Mouse (Mus musculus) G1E-ER4 (cell line): ENCODE measurements around the gene Hes5. TPM values are rescaled to one million over a fixed set of nuclear protein-coding genes. Genes with fewer than 3 reads are reported as not detected.

Experiments used
- GATA1 ChIP-seq: IDR thresholded peaks from one replicate; pipeline ENCODE4 v1.8.0; 2012; ENCODE audit warnings: low read length, inconsistent platforms
- polyA plus RNA-seq: library from polyadenylated mRNA; stranded (reverse); fragments of >175 nt; gene quantifications from 2 replicates; pipeline ENCODE4 v1.2.3, GENCODE M21; 2012

Hes5 gene
- polyA plus RNA-seq, 1 experiment: not detected

DNA sequence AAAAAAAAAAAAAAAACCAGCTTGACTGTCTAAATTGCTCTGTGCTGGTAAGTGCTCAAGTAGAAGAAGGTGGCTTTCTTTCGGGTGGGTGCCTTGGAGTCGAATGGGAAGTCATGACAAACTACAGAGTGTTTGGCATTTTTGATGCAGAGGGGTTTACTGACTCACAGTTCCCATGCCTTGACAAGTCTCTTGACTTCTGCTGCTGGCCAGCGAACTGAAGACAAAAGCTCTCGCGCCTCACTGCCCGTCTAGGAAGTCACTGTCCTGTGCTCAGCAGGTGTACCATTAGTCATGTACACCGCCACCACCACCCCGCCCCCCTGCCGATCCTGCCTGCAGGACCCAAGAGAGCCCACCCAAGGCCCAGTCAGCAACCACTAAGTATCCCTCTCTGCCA is 4.1 kb upstream of the Hes5 start:
- no peak for TF ChIP-seq GATA1

DNA sequence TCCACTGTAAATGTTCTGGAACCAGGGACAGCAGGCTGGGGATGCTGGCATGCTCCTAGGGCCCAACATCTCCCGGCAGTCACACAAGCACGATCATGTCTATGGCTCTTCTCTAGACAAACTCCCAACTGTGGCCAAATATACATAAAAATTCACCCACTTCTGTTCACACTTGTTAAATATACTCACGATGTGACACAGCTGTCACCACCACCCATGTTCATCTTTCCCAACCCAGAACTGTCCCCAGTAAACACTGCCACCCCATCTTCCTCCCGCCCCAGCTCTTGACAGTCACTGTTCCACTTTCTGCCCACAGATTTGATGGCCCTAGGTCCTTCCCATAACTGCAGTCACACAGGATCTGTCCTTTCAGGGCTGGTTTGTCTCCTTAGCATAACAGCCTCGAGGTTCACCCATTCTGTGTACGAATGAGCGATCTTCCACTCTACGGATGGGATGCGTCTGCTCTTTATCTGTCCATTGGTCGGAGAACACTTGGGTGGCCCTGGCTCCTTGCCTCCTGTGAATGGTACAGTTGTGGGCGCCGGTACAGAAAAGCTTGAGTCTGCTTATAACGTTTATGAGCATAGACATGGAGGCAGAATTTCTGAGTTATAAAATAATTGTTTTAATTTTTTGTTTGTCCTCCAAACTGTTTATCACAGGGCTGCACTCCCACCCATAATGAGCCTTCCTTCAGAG is 3.3 kb upstream of the Hes5 start:
- TF ChIP-seq GATA1: no peak

DNA sequence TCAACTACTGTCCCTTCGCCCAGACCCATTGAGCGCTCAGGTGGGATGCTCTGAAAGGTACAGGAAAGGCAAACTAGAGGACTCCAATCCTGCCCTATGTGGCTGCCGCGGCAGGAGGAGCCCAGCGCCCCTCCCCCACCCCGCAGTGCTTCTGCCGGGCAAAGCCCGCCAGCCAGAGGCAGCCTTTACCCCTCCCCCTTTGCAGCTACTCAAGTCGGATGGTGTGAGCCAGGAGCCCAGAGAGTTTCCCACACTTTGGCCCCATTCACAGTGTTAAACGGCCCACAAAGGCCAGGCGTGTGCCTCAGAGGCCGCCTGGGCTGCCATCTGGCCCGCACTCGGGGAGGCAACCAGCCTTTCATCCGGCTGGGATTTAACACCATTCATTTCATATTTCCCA is 2.6 kb upstream of the Hes5 start:
- no peak for TF ChIP-seq GATA1

DNA sequence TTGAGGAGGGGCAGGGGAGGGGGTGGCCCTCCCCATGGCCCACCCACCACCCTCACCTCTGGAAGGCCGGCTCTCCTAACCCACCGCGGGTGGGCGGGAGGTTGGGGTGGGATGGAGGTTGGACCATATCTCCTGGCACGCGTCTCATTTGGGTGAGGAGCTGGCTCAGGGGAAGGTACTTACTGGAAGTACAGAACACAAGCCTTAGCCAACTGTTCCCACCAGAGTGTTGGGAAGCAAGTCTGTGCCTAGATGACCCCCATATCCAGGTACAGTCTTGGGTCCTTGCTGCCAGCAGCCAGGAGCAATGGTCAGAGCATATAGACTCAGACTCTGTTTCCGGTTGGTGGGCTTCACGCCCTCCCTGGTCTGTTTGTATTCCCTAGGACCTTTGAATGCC is 2.1 kb upstream of the Hes5 start:
- no peak for TF ChIP-seq GATA1

DNA sequence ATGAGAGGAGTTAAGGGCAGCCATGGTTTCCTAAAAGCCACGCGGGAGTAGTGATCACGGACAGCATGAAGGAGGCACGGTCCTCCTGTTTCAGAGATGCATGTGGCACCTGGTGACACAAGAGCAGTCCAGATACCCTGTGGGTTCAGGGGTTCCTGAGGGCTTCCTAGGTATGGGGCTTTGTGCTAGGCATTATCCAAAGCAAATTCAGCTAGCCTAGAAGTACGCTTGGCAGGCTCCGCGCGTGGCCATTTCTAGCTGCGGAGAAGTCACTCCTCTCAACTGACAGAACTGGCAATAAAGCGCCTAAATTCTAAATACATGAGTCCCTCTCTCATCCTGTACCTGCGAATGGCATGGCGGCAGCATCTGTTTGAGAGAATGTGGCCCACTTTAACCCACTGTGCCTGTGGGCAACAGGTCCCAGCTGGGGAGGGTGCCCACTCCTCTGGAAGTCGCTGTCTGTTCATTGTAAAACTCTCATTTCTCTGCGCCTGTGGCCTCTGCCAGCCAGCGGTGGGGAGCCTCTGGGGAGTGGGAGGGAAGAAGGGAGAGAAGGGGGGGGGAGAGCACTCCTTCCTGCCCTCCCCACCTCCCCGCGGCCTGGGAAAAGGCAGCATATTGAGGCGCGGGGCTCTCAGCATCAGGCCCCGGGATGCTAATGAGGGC is 568 bp upstream of the Hes5 start:
- no peak for TF ChIP-seq GATA1

DNA sequence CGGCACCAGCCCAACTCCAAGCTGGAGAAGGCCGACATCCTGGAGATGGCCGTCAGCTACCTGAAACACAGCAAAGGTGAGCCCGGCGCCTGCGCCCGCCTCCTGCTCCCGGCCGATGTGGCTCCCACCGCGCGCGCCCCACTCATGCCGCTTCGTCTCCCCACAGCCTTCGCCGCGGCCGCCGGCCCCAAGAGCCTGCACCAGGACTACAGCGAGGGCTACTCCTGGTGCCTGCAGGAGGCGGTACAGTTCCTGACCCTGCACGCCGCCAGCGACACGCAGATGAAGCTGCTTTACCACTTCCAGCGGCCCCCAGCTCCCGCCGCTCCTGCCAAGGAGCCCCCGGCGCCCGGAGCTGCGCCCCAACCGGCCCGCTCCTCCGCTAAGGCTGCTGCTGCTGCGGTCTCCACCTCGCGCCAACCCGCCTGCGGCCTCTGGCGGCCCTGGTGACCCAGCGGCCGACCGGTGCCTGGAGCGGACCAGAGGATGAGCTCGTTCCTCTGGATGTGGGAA is 559 bp downstream of the Hes5 start:
- no peak for TF ChIP-seq GATA1

DNA sequence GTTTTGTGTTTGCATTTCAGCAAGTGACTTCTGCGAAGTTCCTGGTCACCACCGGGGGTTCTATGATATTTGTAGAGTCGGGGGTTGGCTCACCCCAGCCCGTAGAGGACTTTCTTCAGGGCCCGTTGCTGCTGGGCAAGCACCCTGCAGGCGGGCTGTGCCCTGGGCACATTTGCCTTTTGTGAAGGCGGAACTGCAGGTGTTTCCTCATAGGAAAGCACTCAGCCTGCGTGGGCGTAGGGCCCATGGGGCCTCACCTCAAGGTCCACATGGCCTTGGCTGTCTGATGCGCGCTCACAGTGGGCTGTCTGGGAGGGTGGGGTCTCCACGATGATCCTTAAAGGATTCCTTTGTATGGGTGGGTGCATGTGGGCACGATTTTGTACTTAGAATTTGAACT is 1.2 kb downstream of the Hes5 start:
- no peak for TF ChIP-seq GATA1

DNA sequence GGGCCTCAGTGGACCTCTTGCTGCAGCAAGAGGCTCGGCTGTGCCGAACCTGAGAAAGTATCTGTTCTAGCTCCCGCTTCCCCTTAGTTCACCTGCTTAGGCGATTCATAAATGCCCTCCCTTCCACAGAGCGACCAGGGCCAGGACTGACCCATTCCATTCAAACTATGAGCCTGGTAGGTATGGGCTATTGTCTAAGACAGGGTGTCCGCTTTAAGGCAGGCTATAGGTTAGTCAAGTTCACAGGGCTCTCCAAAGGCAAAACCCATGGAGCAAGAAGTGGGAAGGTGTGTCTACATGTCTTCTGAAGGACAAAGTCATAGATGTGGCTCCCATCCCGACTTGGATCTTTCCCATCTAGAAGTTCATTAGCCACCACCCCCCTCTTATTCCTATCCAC is 2.0 kb downstream of the Hes5 start:
- no peak for TF ChIP-seq GATA1

DNA sequence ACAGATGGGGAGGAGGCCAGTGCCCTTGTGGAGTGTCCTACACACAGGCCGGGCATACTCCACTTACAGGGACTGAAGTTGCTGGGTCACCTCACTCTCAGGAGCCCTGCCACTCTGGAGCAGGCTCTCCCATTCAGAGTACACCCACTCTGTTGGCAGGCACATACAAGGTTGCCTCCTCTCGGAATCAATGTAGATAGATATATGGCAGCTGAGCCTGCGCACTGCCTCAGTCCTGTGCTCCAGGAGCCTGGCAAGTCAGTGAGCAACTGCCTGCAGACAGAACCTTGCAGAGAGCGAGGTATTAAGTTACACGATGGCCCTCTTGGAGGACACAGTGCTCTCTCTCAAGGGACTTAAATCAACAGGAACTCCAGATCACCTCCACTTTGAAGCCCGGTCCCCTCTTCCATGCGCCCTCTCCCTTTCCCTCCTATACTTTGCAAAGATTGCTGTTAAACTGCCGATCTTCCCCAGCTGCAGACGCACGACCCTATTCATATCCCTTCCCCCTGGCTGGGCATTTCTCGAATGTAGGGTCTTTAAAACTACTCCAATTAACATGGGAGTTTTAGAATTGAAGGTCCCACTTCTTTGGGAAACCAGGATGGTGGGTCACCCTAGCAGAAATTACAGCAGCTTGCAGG is 2.6 kb downstream of the Hes5 start:
- no peak for TF ChIP-seq GATA1

DNA sequence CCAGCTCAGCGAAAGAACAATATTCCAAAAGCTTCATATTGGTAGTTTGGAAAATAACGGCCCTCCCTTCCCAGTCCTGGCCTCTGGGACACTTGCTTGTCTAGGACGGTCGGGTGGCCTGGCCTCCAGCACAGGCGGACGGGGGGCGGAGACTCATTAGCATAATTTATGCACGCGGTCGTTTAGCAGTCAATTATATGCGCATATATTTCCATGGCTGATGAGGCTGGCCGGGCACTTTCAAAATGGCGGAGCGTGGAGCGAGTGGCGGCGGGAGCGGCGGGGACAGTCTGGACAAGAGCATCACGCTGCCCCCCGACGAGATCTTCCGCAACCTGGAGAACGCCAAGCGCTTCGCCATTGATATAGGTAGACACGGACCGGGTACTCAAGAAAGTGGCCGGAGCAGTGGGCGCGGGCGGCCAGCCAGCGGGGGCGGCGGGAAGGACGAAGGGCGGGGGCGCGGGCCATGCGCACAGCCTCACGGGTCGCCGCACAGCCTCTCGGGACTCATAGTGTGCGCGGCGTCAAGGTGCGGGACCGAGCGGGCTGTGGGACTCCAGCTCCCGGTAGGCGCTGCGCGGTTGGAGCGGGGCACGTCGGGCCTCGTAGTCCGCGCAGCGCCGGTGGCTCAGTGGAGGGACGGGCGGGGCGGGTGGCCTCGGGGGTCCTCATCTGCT is 3.3 kb downstream of the Hes5 start, which contains the start of gene Pank4:
Pank4 (plus strand) TSS at position 223 of the 680 bp plus-strand sequence.
- TF ChIP-seq GATA1: no peak

DNA sequence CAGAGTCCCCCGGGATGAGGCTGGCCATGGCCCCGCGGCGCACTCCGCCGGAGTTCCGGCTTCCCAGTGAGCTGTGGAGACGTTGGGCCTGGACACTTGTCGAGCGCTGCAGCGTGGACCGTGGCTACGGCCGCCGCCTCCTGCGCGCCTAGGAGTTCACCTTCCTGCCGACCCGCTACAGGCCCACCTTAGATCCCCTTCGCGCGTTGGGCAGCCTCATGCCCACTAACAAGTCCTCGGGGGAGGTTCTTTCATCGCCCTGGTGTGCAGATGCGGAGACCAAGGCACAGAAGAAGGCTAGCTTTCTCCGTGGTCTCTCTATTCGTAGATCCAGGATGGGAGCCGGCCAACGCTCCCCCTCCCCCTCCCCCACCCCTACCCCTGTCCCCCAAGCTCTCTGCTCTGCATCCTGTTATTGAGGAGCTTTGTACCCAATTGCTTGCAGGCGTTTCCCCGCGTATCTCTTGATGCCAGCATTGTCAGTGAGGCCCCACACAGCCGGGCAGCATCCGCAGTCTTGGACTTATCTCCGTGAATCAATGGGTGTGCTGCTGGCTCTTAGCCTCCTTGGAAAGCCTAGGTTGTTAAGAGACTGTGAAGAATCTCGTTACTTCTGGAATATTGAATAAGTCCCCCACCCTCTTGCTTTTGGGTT is 4.0 kb downstream of the Hes5 start:
- no peak for TF ChIP-seq GATA1

DNA sequence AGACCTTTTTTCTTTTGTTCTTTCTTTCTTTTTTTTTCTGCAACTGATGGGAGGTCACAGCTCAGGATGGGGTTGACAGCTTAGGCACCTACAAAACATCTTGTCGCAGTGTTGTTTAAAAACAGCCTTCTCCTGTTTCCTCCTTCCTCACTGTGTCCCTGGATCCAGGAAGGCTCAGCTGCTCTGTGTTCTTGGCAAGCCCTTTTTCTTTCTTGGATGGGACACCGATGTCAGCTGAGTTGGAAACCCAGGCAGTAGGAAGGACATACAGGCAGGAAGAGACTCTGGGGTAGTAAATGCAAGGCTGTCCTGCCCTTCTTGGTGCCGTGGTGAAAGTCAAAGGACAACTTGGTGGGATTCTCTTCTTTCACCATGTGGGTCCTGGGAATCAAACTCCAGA is 5.1 kb downstream of the Hes5 start:
- no peak for TF ChIP-seq GATA1

DNA sequence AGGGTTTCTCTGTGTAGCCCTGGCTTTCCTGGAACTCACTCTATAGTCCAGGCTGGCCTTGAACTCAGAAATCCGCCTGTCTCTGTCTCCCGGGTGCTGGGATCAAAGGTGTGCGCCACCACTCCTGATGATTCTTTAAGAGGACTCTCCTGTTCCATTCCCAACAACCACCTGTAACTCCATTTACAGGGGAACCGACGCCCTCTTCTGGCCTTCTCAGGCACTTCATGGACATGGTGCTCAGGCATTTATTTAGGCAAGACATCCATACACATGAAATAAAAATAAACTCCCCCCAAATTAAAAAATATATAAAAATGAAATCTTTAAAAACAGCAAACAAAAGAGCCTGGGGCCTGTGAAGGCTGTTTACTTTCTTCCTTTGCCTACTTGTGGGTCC is 6.5 kb downstream of the Hes5 start:
- TF ChIP-seq GATA1: no peak

DNA sequence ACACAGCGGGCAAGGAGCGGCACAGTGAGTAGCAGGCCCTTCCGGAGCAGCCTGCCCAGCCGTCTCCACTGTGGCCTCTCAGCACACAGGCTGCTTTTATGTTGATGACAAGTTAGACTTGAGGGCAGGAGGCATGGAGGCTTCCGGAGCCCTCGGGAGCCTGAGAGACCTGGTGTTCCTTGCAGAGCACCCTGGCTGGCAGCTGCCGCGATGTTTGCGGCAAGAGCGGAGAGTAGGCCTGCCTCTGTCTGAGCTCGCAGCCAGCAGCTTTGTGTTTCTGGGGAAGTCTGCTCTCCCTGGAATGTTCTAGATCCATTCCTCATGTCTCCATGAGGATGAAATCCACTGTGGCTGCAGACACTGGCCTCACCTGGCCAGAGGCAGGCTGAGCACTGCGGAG is 11.8 kb downstream of the Hes5 start:
- no peak for TF ChIP-seq GATA1

DNA sequence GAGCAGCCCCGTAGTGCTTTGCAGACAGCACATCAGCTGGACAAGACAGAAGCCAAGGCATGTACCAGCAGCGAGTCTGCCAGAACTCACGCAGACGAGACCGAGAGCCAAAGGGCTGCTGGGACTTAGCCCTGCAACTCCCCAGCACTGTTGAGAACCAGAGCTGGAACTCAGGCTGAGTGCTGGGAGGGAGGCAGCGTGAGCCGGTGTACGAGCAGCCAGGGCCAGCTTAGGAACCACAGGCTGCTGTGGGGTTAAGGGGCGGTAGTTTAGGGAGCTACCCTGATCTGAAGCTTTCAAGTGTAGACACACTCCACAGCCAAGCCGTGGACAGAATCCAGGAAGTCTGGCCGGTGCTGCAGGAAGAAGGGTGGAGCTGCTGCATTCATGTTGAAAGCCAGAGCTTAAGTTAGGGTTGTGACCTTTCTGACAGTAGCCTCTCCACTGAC is 13.5 kb downstream of the Hes5 start:
- TF ChIP-seq GATA1: no peak
